Mouse (Mus musculus): ENCODE measurements around the gene Hcrtr1. TPM values are rescaled to one million over a fixed set of nuclear protein-coding genes. Genes with fewer than 3 reads are reported as not detected.

The Hcrtr1 gene
- total RNA-seq, 2 experiments from 2014 or later, result 10.2 to 10.9 TPM

Other genes with a start within 250 kb of the Hcrtr1 start
- gene Spocd1, start 210.1 kb downstream of the Hcrtr1 start, total RNA-seq (2021), result under 1 TPM; 0.09 to 0.21 TPM
- gene Adgrb2, start 154.5 kb downstream of the Hcrtr1 start, total RNA-seq (2021), result 100 to 1,000 TPM; 451 to 472 TPM
- gene Col16a1, start 91.5 kb downstream of the Hcrtr1 start, total RNA-seq (2021), result 10 to 100 TPM; 11.4 to 16.2 TPM
- 10 to 100 TPM; 46.5 to 46.6 TPM for gene Pef1, start 36.8 kb downstream of the Hcrtr1 start, total RNA-seq (2021)
- gene Tinagl1, start 35.8 kb upstream of the Hcrtr1 start, total RNA-seq (2021), result 1 to 10 TPM; 3.3 to 5.5 TPM
- gene Gm853, start 83.0 kb upstream of the Hcrtr1 start, total RNA-seq (2021), result under 1 TPM in 1 of 2 experiments, not detected in 1; 0.46 TPM
- gene Serinc2, start 139.8 kb upstream of the Hcrtr1 start, total RNA-seq (2021), result 1 to 10 TPM; 7.9 to 9.6 TPM
- 100 to 1,000 TPM; 137 to 138 TPM for gene Fabp3, start 169.2 kb upstream of the Hcrtr1 start, total RNA-seq (2021)
- gene Gm10570, start 169.3 kb upstream of the Hcrtr1 start, total RNA-seq (2021), result 1 to 10 TPM; 1.5 to 2.6 TPM
- gene Zcchc17, start 220.6 kb upstream of the Hcrtr1 start, total RNA-seq (2021), result 10 to 100 TPM; 64.8 to 70.9 TPM
- gene Snrnp40, start 220.8 kb upstream of the Hcrtr1 start, total RNA-seq (2021), result 10 to 100 TPM; 31.8 to 34.2 TPM

All from layer of hippocampus, postnatal 14 days (tissue).